ENCODE assay signal across 24 mouse cellular contexts in the genomic region with DNA sequence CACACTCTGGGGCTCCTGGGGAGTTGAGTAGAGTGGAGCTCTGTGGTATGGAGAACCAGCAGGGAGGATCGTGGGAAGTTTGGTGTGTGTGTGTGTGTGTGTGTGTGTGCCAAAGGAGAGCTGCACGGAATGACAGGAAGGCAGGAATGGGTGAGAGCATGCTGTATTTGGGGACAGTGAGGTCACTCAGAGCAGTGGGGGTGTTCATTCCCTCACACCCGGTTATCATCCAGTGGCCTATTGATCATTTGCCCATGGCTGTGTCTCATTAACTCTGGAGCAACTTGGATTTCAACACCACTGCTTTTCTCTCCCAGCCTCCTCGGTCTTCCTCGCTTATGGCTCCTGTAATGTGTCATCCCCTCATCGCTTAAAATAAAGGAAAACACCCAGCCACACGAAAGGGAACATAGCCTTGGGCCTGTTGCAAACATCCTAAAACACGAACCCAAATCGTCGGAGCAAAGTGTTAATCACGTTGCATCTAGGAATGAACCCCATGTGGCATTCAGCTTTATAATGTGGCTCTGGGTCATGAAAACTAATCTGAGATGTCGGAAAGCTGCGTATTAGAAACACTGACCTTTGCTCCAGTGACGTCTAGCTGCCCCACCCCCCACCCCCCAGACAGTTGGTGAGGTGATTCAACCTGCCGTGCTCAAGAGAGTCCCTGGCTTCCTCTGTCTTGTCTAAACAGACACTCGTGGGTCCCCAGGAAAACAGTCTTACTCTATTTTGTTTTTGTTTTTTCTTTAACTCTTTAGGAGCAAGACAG. TPM values are rescaled to one million over a fixed set of nuclear protein-coding genes. Genes with fewer than 3 reads are reported as not detected.
A peak's percentile ranks its signal among the peaks of the same experiment; 100 is the strongest.
DNase-seq lines count a peak whose midpoint lies in the region; ATAC-seq and TF ChIP-seq lines count a peak whose summit lies in the region.
"Had no signal": no experiment of that assay in that cellular context is flagged by ENCODE, and none has a peak within 500 bp of the region (broad histone marks: within the 10 kb centered on the region; RNA-seq: fewer than 3 reads in every experiment).

No protein-coding gene starts in this region.

- peaks cover 4% of the 10 kb centered on the region; the same call in 1 of the 2 replicates for H3K4me1 ChIP-seq in hindbrain, embryonic 11.5 days (replicated peaks; ENCODE audit: control insufficient read depth, insufficient read depth, low read length)
- H3K4me1 ChIP-seq in hindbrain, embryonic 12.5 days, result peaks cover 28% of the 10 kb centered on the region
- peaks cover 36% of the 10 kb centered on the region for H3K4me1 ChIP-seq in midbrain, embryonic 11.5 days (ENCODE audit: control insufficient read depth, insufficient read depth, low read length)
- H3K4me1 ChIP-seq in midbrain, embryonic 14.5 days (ENCODE audit: control insufficient read depth, insufficient read depth, low read length), result 0 out of 2 replicates have a peak, but pooled peaks cover 2% of the 10 kb centered on the region
- peaks cover 8 to 31% of the 10 kb centered on the region in 2 experiments; a peak in 3 of 4 replicates for H3K4me1 ChIP-seq in liver, embryonic 14.5 days (replicated peaks; ENCODE audit: control insufficient read depth in 2 of 2, insufficient read depth in 2 of 2, low read length in 1 of 2)

- intact Hi-C loops in gastrocnemius, postnatal 36 days (cut with DNase I), result no loop called here

- H3K9ac ChIP-seq in hindbrain, embryonic 11.5 days (ENCODE audit: low read depth, low read length), result no peak overlapping the region
- H3K9ac ChIP-seq in hindbrain, embryonic 12.5 days, result no peak overlapping the region
- H3K9ac ChIP-seq in midbrain, embryonic 11.5 days (ENCODE audit: low read length), result no peak overlapping the region
- no peak overlapping the region for H3K9ac ChIP-seq in midbrain, embryonic 14.5 days (replicated peaks; ENCODE audit: low read length)
- no peak overlapping the region for H3K9ac ChIP-seq in liver, embryonic 14.5 days (replicated peaks)
- H3K9ac ChIP-seq: embryonic facial prominence, embryonic 13.5 days; forebrain, embryonic 13.5 days; heart, embryonic 12.5 days; midbrain, embryonic 13.5 days; neural tube, embryonic 12.5 days had no signal

- DNase-seq in hindbrain, embryonic 11.5 days (ENCODE audit: low spot score), result no peak
- DNase-seq in midbrain, embryonic 11.5 days (ENCODE audit: low spot score, missing footprints), result peak; percentile 79
- DNase-seq in midbrain, embryonic 14.5 days, result no peak
- DNase-seq in liver, embryonic 14.5 days (ENCODE audit: low read depth in 3 of 3, low spot score in 3 of 3), result no peak
- DNase-seq in gastrocnemius, postnatal 36 days, result no peak
- no peak for DNase-seq in MN1 (ENCODE audit: low spot score)
- DNase-seq: adrenal gland, postnatal 14 days; cerebellum, adult 2 months; cerebellum, postnatal 36 days; embryo, embryonic 11 days; kidney, adult 8-10 months; kidney, postnatal 36 days; layer of hippocampus, postnatal 36 days; lung, adult 2 months; lung, postnatal 14 days; right cerebral cortex, postnatal 25 days; thymus, postnatal 25 days had no signal

- no peaks in the 10 kb centered on the region for H3K36me3 ChIP-seq in hindbrain, embryonic 11.5 days (ENCODE audit: control insufficient read depth, insufficient read depth, low read length)
- no peaks in the 10 kb centered on the region for H3K36me3 ChIP-seq in hindbrain, embryonic 12.5 days
- H3K36me3 ChIP-seq in midbrain, embryonic 11.5 days (ENCODE audit: control insufficient read depth, insufficient read depth, low read length), result no peaks in the 10 kb centered on the region
- no peaks in the 10 kb centered on the region for H3K36me3 ChIP-seq in midbrain, embryonic 14.5 days (ENCODE audit: control insufficient read depth, insufficient read depth, low read length)
- no peaks in the 10 kb centered on the region for H3K36me3 ChIP-seq in liver, embryonic 14.5 days (replicated peaks; ENCODE audit: control insufficient read depth, insufficient read depth, low read depth)
- H3K36me3 ChIP-seq: embryonic facial prominence, embryonic 13.5 days; heart, embryonic 12.5 days; midbrain, embryonic 13.5 days; neural tube, embryonic 12.5 days had no signal

- TF ChIP-seq CTCF in liver, embryonic 14.5 days (IDR thresholded peaks at IDR 0.05; ENCODE audit: low read depth), result no peak

- H3K4me3 ChIP-seq in hindbrain, embryonic 11.5 days (ENCODE audit: low read depth, low read length), result no peak overlapping the region
- no peak overlapping the region for H3K4me3 ChIP-seq in hindbrain, embryonic 12.5 days
- H3K4me3 ChIP-seq in midbrain, embryonic 11.5 days (ENCODE audit: low read depth, low read length), result no peak overlapping the region
- no peak overlapping the region for H3K4me3 ChIP-seq in midbrain, embryonic 14.5 days (replicated peaks; ENCODE audit: low read depth, low read length)
- no peak overlapping the region for H3K4me3 ChIP-seq in liver, embryonic 14.5 days (ENCODE audit: insufficient read depth in 1 of 2, low read depth in 2 of 2, low read length in 2 of 2)
- H3K4me3 ChIP-seq: embryonic facial prominence, embryonic 13.5 days; erythroblast, embryonic 14.5 days; forebrain, embryonic 13.5 days; heart, embryonic 12.5 days; midbrain, embryonic 13.5 days; neural tube, embryonic 12.5 days had no signal

- TF ChIP-seq EP300 in liver, embryonic 14.5 days (IDR thresholded peaks at IDR 0.05; ENCODE audit: low read depth), result no peak

- H3K4me2 ChIP-seq in hindbrain, embryonic 11.5 days (replicated peaks; ENCODE audit: low read depth, low read length), result no peak overlapping the region
- no peak overlapping the region for H3K4me2 ChIP-seq in hindbrain, embryonic 12.5 days (replicated peaks)
- no peak overlapping the region for H3K4me2 ChIP-seq in midbrain, embryonic 11.5 days
- no peak overlapping the region for H3K4me2 ChIP-seq in midbrain, embryonic 14.5 days (ENCODE audit: low read length)
- H3K4me2 ChIP-seq in liver, embryonic 14.5 days (ENCODE audit: low read depth), result no peak overlapping the region
- H3K4me2 ChIP-seq: embryonic facial prominence, embryonic 13.5 days; forebrain, embryonic 13.5 days; heart, embryonic 12.5 days; midbrain, embryonic 13.5 days; neural tube, embryonic 12.5 days had no signal

- H3K9me3 ChIP-seq in hindbrain, embryonic 11.5 days (ENCODE audit: control insufficient read depth, low read length), result no peaks in the 10 kb centered on the region
- H3K9me3 ChIP-seq in hindbrain, embryonic 12.5 days (replicated peaks), result no peaks in the 10 kb centered on the region
- H3K9me3 ChIP-seq in midbrain, embryonic 11.5 days (ENCODE audit: control insufficient read depth, low read length), result no peaks in the 10 kb centered on the region
- no peaks in the 10 kb centered on the region for H3K9me3 ChIP-seq in midbrain, embryonic 14.5 days (ENCODE audit: control insufficient read depth, low read length)
- H3K9me3 ChIP-seq in liver, embryonic 14.5 days (ENCODE audit: control insufficient read depth, low read length), result no peaks in the 10 kb centered on the region
- H3K9me3 ChIP-seq: embryonic facial prominence, embryonic 13.5 days; forebrain, embryonic 13.5 days; heart, embryonic 12.5 days; midbrain, embryonic 13.5 days; neural tube, embryonic 12.5 days had no signal

- H3K27me3 ChIP-seq in hindbrain, embryonic 11.5 days (ENCODE audit: control insufficient read depth, insufficient read depth, low read length), result no peaks in the 10 kb centered on the region
- H3K27me3 ChIP-seq in hindbrain, embryonic 12.5 days, result peaks cover 7% of the 10 kb centered on the region
- no peaks in the 10 kb centered on the region for H3K27me3 ChIP-seq in midbrain, embryonic 11.5 days (ENCODE audit: control insufficient read depth, insufficient read depth, low read length)
- no peaks in the 10 kb centered on the region for H3K27me3 ChIP-seq in midbrain, embryonic 14.5 days (ENCODE audit: control insufficient read depth, insufficient read depth, low read length)
- H3K27me3 ChIP-seq in liver, embryonic 14.5 days (ENCODE audit: control insufficient read depth, insufficient read depth, low read length), result no peaks in the 10 kb centered on the region
- H3K27me3 ChIP-seq: forebrain, embryonic 13.5 days; heart, embryonic 12.5 days; neural tube, embryonic 12.5 days had no signal

- no peak for ATAC-seq in hindbrain, embryonic 11.5 days (ENCODE audit: low FRiP score)
- ATAC-seq in hindbrain, embryonic 12.5 days (ENCODE audit: low FRiP score), result no peak
- ATAC-seq in midbrain, embryonic 11.5 days (ENCODE audit: low FRiP score), result no peak
- no peak for ATAC-seq in midbrain, embryonic 14.5 days (ENCODE audit: low FRiP score, low TSS enrichment)
- ATAC-seq in liver, embryonic 14.5 days (ENCODE audit: insufficient read depth), result no peak
- ATAC-seq: forebrain, embryonic 13.5 days; midbrain, embryonic 13.5 days had no signal

- 0 out of 2 replicates have a peak overlapping the region, but pooled peaks have one; percentile 48 for H3K27ac ChIP-seq in hindbrain, embryonic 11.5 days (ENCODE audit: low read depth, low read length)
- H3K27ac ChIP-seq in hindbrain, embryonic 12.5 days, result no peak overlapping the region
- no peak overlapping the region for H3K27ac ChIP-seq in midbrain, embryonic 11.5 days (ENCODE audit: low read depth, low read length)
- H3K27ac ChIP-seq in midbrain, embryonic 14.5 days (replicated peaks; ENCODE audit: low read depth, low read length), result no peak overlapping the region
- H3K27ac ChIP-seq in liver, embryonic 14.5 days, result peak overlapping the region; percentile 41
- H3K27ac ChIP-seq: embryonic facial prominence, embryonic 13.5 days; forebrain, embryonic 13.5 days; neural tube, embryonic 12.5 days had no signal

- WGBS in hindbrain, embryonic 11.5 days, result 46% methylated on average over 16 of the region's 16 CpGs
- WGBS in hindbrain, embryonic 12.5 days, result 44% methylated on average over 16 of the region's 16 CpGs
- WGBS in midbrain, embryonic 11.5 days, result 50% methylated on average over 16 of the region's 16 CpGs
- WGBS in midbrain, embryonic 14.5 days, result 53% methylated on average over 16 of the region's 16 CpGs
- WGBS in liver, embryonic 14.5 days (ENCODE audit: insufficient replicate concordance), result 68% methylated on average over 16 of the region's 16 CpGs

RNA-seq across cellular contexts. Expression of a gene that starts 4.4 kb away (rescaled TPM):
- polyA plus RNA-seq in hindbrain, embryonic 11.5 days (2014; fragmentation: Nextera tagmentation; extraction: Ambion mirVana), result 4.6 and 6.0 TPM in 2 replicates
- 4.0 and 4.6 TPM in 2 replicates for polyA plus RNA-seq in hindbrain, embryonic 12.5 days (2016; fragmentation: Nextera tagmentation; extraction: Ambion mirVana)
- 3.6 TPM in 2 replicates for polyA plus RNA-seq in midbrain, embryonic 11.5 days (2014; fragmentation: Nextera tagmentation; extraction: Ambion mirVana)
- 2.8 and 3.1 TPM in 2 replicates for polyA plus RNA-seq in midbrain, embryonic 14.5 days (2014; fragmentation: Nextera tagmentation; extraction: Ambion mirVana)
- polyA plus RNA-seq in liver, embryonic 14.5 days (2012; rRNA removed), result 5.8 and 8.0 TPM in 2 replicates
- polyA plus RNA-seq in liver, embryonic 14.5 days (2014; fragmentation: Nextera tagmentation; extraction: Ambion mirVana), result 39.0 and 39.5 TPM in 2 replicates
- total RNA-seq in gastrocnemius, postnatal 36 days (2021), result 1 to 10 TPM; 4.8 to 9.4 TPM

RNA-seq across cellular contexts. Expression of a gene that starts 4.6 kb away (rescaled TPM):
- polyA plus RNA-seq in hindbrain, embryonic 11.5 days (2014; fragmentation: Nextera tagmentation; extraction: Ambion mirVana), result 3.1 and 4.2 TPM in 2 replicates
- 4.7 and 5.9 TPM in 2 replicates for polyA plus RNA-seq in hindbrain, embryonic 12.5 days (2016; fragmentation: Nextera tagmentation; extraction: Ambion mirVana)
- 2.9 and 4.7 TPM in 2 replicates for polyA plus RNA-seq in midbrain, embryonic 11.5 days (2014; fragmentation: Nextera tagmentation; extraction: Ambion mirVana)
- 1.3 and 2.7 TPM in 2 replicates for polyA plus RNA-seq in midbrain, embryonic 14.5 days (2014; fragmentation: Nextera tagmentation; extraction: Ambion mirVana)
- 2.1 and 2.3 TPM in 2 replicates for polyA plus RNA-seq in liver, embryonic 14.5 days (2012; rRNA removed)
- 3.4 and 3.8 TPM in 2 replicates for polyA plus RNA-seq in liver, embryonic 14.5 days (2014; fragmentation: Nextera tagmentation; extraction: Ambion mirVana)
- 1 to 10 TPM in 1 of 2 experiments, under 1 TPM in 1; 0.86 to 1.7 TPM for total RNA-seq in gastrocnemius, postnatal 36 days (2021)

RNA-seq across cellular contexts. Expression of a gene that starts 52.0 kb away (rescaled TPM):
- polyA plus RNA-seq in hindbrain, embryonic 11.5 days (2014; fragmentation: Nextera tagmentation; extraction: Ambion mirVana), result 49.9 and 50.4 TPM in 2 replicates
- 44.1 and 45.7 TPM in 2 replicates for polyA plus RNA-seq in hindbrain, embryonic 12.5 days (2016; fragmentation: Nextera tagmentation; extraction: Ambion mirVana)
- polyA plus RNA-seq in midbrain, embryonic 11.5 days (2014; fragmentation: Nextera tagmentation; extraction: Ambion mirVana), result 46.8 and 49.0 TPM in 2 replicates
- polyA plus RNA-seq in midbrain, embryonic 14.5 days (2014; fragmentation: Nextera tagmentation; extraction: Ambion mirVana), result 63.6 and 78.7 TPM in 2 replicates
- 10.0 and 13.1 TPM in 2 replicates for polyA plus RNA-seq in liver, embryonic 14.5 days (2012; rRNA removed)
- polyA plus RNA-seq in liver, embryonic 14.5 days (2014; fragmentation: Nextera tagmentation; extraction: Ambion mirVana), result 12.2 and 12.6 TPM in 2 replicates
- 10 to 100 TPM; 60.1 to 63.4 TPM for total RNA-seq in gastrocnemius, postnatal 36 days (2021)

Comparison
In these comparisons a context has a peak if more than half of its experiments do, and no peak if none do; other contexts are left out.
1. H3K27ac ChIP-seq: peak in hindbrain, embryonic 11.5 days (single experiment) and liver, embryonic 14.5 days (single experiment); none in hindbrain, embryonic 12.5 days (single experiment), midbrain, embryonic 11.5 days (single experiment) and midbrain, embryonic 14.5 days (single experiment).